Mouse (Mus musculus) spleen, adult 2 months (tissue): ENCODE results near the gene Gpr152.

Experiments
- CTCF ChIP-seq: fragments of 200-500 bp; IDR thresholded peaks from 2 replicates; pipeline ENCODE4 v1.5.1; 2011; ENCODE audit warnings: mild to moderate bottlenecking, inconsistent platforms; ENCODE audit not compliant: insufficient read depth, insufficient read length, insufficient replicate concordance; ENCODE audit errors: extremely low read depth
- POLR2A ChIP-seq: fragments of 200-500 bp; IDR thresholded peaks from 2 replicates; pipeline ENCODE4 v1.6.1; 2011; ENCODE audit warnings: low read depth, low read length, inconsistent platforms

GRCm38 (mm10) chr19:4149764-4150461, 10.3 kb downstream of the Gpr152 start:
- TF ChIP-seq CTCF (no peak), POLR2A (no peak)
